Mouse (Mus musculus) left cerebral cortex, adult 2 months (tissue): ENCODE data around the gene Epha4. TPM values are rescaled to one million over a fixed set of nuclear protein-coding genes. Genes with fewer than 3 reads are reported as not detected.

Experiments used
- DNase-seq, 2 experiments: peaks; one replicate each; pipeline ENCODE4 v3.0.0; 2021 to 2022; ENCODE audit warnings: low spot score in 2 of 2, mixed read lengths in 1 of 2; ENCODE audit errors: extremely low spot score in 1 of 2
- H3K27ac ChIP-seq: fragments of 200-600 bp; 2 replicates; pipeline ENCODE4 v1.8.1; 2022
- H3K4me3 ChIP-seq: fragments of 200-600 bp; 2 replicates; pipeline ENCODE4 v1.8.1; 2022
- CTCF ChIP-seq: fragments of 200-600 bp; IDR thresholded peaks from 2 replicates; pipeline ENCODE4 v1.8.1; 2022; ENCODE audit warnings: antibody characterized with exemption, mild to moderate bottlenecking, moderate library complexity
- intact Hi-C: fragments of 180-260 bp; cut with DNase I; formaldehyde crosslinking; loops from one replicate; pipeline ENCODE4 v1.15.1; 2025
- microRNA-seq, 2 experiments: library from miRNA; unstranded; fragments of <30 nt; microRNA quantifications; one replicate each; pipeline ENCODE4 v1.2.0; 2021
- total RNA-seq, 2 experiments: library from RNA; stranded (reverse); gene quantifications; 2 replicates each; pipeline ENCODE4 v1.2.3; 2021

Gene Epha4
- total RNA-seq, 2 experiments from 2014 or later: 173 to 174 TPM

DNA sequence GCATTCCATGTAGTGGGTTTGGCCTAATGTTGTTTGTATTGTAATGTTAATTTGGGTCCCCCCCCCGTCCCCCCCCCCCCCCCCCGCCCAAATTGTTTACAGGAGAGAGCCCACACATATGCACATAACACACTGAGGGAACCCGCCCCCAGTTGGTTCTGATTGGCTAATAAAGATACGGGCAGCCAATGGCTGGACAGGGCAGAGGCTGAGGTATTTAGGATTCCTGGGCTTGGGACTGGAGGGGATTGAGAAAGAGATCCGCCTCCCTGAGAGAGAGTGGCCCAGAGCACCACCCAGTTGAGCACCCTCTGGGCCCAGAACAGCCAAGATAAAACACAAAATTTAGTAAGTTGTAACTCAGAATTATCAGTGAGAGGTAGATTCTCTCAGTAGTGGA lies 140.8 kb downstream of the Epha4 start:
- DNase-seq: no peak
- intact Hi-C loops: no loop called here
- TF ChIP-seq CTCF: no peak

DNA sequence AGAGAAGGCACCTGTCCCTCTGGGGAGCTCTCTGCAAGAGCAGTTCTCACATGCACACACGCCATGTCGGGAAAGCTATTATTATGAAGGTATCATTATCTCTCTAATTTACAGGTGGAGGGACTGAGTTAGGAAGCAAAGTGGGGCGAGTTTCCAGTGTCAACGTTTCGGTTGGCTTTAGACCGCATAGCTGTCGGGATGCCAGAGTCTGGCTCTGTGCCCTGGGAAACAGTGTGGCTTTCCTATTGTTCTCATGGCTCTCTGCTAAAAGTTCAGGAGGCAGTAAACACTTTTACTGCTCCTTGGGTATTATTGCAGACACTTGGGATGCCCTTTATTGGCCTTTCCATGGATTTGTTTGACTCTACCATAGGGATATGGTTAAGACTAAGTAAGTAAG lies 144.0 kb downstream of the Epha4 start:
- no peak for TF ChIP-seq CTCF
- Histone ChIP-seq H3K4me3 (no peak overlapping the region), H3K27ac (no peak overlapping the region)
- DNase-seq: no peak
- intact Hi-C loops: no loop called here

More for the DNA sequence above, 140.8 kb downstream of the Epha4 start:
- Histone ChIP-seq H3K4me3 (no peak overlapping the region), H3K27ac (no peak overlapping the region)

DNA sequence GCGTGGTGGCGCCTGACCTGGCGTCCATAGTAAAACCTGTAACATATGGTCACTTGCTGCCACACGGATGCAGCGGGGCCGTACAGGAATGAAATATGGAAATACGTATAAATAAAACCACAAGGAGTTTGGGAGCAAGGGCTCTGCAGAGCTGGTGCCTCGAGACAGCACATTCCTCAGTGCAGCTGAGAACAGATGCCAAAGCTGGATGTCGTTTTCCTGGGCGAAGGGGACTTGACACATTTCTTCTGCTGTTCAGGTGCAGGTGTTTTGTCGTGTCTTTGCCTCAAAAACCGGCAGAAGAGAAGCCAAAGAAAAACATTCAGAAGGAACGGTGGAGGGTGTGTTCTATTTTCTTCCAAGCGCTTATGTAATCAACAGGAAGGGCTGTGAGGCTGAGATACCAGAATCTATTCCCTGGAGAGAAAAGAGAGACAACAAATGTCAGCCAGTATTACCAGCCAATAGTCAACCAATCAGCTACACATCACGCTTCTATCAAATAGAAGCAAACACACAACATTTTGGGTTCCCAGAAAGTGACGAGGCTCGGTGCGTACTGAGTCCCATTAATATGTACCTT lies 145.5 kb downstream of the Epha4 start:
- no peak for DNase-seq
- Histone ChIP-seq H3K27ac (peak overlapping the region; percentile 38), H3K4me3 (no peak overlapping the region)
- TF ChIP-seq CTCF: no peak
- intact Hi-C loops: no loop called here

DNA sequence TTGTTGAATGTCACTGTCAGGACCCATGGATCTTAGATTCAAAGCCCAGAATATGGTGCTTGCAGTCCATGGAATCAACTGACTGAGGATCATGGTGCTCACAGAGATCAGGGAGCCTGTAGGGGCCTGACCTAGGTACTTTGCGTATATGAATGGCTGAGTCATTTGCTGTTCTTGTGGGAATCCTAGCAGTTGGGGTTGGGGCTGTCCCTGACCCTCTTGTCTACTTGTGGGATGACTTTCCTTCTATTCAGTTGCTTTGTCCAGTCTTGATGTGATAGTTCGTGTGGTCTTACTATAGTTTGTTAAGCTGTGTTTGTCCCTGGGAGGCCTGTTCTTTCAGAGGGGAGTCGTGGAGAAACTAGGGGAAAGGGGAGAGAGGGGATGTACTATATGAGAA lies 149.0 kb downstream of the Epha4 start:
- intact Hi-C loops: no loop called here
- H3K27ac ChIP-seq: no peak overlapping the region
- H3K4me3 ChIP-seq: no peak overlapping the region
- TF ChIP-seq CTCF: no peak
- no peak for DNase-seq

DNA sequence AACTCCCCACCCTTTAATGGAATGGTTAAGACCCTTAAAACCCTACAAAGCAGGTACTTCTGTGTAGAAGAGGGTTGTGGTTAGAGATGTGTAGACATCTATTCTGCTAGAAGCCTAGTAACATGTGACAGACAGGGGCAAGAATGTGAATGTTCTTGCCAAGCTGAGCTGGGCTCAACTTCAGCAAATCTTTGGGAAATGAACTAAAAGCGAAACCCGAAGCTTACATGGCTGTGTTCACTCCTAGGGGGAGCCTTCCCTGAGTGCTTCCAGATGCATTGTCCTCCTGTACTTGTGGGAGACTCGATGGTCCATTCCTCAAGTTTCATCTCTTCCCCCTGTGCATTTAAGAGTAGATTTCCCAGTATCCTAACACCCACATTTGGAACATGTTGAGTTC lies 150.3 kb downstream of the Epha4 start:
- Histone ChIP-seq H3K4me3 (no peak overlapping the region), H3K27ac (no peak overlapping the region)
- intact Hi-C loops: no loop called here
- no peak for TF ChIP-seq CTCF
- no peak for DNase-seq

DNA sequence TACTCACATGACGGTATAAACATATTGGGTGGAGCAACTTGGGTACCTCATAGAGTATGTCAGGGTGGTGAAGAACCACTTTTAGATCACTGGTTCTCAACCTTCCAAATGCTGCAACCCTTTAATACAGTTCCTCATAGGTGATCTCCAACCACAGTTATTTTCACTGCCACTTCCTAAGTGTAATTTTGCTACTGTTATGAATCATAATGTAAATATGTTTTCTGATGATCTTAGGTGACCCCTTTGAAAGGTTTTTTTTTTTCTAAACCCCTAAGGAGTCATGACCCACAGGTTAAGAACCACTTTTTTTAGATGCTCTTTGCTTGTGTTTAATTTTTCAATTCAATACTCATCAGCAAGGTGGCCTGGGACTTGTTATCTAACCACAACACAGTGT lies 151.0 kb downstream of the Epha4 start:
- intact Hi-C loops: no loop called here
- Histone ChIP-seq H3K27ac (no peak overlapping the region), H3K4me3 (no peak overlapping the region)
- no peak for DNase-seq
- no peak for TF ChIP-seq CTCF

DNA sequence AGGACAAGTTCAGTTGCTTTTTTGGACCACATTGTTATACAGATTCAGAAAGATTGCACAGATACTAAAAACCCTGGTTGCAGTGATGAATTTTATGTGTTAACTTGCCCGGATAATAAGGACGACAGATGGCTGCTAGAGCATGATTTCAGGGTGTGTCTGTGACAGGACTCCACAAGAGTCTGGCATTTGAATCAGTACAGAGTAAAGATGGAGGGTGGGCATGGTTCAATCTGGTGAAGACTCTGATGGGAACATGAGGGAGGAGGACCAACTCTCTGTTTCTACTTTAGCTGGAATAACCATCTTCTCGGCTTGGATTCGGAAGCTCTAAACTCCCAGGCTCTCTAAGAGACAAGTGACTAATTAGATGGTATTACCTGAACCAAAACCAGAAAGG lies 168.4 kb downstream of the Epha4 start:
- intact Hi-C loops: no loop called here
- Histone ChIP-seq H3K27ac (no peak overlapping the region), H3K4me3 (no peak overlapping the region)
- no peak for TF ChIP-seq CTCF
- no peak for DNase-seq

DNA sequence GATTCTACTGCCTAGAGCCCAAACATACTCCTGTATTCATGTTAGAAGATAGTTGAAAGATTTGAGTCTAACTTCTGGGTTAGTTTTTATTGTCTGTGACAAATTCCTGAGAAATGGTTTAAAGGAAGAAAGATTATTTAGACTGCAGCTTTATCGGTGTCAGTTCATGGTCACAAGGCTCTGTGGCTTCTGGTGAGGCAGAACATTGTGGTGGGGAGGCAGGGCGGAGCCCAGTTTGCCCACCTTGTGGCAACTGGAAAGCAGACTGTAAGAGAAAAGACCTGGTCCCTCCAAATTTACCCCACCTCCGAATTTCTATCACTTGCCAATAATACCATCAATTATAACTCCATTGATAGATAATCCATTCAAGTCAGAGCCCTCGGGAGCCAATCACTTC lies 171.1 kb downstream of the Epha4 start:
- TF ChIP-seq CTCF: no peak
- Histone ChIP-seq H3K4me3 (no peak overlapping the region), H3K27ac (no peak overlapping the region)
- no peak for DNase-seq
- intact Hi-C loops: no loop called here

DNA sequence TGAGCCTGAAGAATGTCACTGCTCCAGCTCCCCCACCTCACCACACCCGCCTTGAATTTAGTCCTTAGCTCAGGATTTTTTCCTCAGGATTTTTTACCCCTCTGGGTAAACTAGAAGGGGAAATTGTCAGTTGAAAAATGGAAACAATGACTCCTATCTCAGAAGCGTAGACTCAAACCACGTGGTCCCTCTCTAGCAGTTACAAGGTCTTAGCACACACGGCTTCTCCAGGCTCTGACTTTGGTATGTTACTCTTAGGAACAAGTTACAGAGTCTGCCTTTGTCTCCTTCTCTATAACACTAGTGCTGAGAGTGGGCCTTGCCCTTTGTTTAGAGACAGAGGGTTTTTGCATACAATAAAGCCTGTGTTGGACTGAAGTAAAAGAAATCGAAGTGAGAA lies 175.2 kb downstream of the Epha4 start:
- TF ChIP-seq CTCF: no peak
- no peak for DNase-seq
- Histone ChIP-seq H3K27ac (no peak overlapping the region), H3K4me3 (no peak overlapping the region)
- intact Hi-C loops: no loop called here

DNA sequence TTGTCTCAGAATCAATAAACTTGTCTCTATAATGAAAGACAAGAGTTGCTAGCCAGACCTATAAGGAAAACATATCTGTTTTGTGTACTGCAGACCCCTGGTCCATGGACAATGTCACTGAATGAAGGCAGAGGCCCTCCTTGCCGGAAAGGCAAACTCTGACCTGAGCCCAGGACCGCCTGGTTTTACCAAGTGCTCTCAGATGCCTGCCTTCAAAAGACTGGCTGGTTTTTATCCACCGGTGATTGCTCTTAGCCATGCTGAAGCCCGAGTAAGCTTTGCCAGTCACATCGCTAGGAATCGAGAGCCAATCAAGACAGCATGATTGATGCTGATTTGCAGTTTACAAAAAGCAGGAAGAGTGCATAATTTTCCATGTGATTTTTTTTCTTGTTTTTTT lies 176.5 kb downstream of the Epha4 start:
- H3K4me3 ChIP-seq: no peak overlapping the region
- TF ChIP-seq CTCF: no peak
- intact Hi-C loops: no loop called here
- H3K27ac ChIP-seq: no peak overlapping the region
- no peak for DNase-seq

DNA sequence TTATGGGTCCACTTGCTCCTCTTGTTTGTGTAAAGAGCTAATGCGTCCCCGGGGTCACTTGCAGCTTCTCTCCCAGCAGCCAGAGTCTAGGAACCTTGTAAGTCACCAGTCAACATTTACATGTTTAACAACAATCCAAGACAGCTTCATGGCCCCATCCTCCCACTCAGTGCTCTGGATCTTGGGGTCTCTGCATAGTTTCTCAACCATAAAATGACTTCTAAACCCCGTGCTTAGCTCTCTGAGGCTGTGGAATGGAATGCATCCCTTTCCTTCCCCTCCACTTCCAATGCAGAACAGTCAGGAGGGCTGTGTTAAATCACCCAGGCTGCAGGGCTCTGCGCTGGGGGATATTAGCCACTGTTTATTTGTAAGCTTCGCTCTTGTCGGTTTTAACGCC lies 178.0 kb downstream of the Epha4 start:
- Histone ChIP-seq H3K4me3 (no peak overlapping the region), H3K27ac (no peak overlapping the region)
- TF ChIP-seq CTCF: no peak
- DNase-seq: no peak
- intact Hi-C loops: no loop called here

DNA sequence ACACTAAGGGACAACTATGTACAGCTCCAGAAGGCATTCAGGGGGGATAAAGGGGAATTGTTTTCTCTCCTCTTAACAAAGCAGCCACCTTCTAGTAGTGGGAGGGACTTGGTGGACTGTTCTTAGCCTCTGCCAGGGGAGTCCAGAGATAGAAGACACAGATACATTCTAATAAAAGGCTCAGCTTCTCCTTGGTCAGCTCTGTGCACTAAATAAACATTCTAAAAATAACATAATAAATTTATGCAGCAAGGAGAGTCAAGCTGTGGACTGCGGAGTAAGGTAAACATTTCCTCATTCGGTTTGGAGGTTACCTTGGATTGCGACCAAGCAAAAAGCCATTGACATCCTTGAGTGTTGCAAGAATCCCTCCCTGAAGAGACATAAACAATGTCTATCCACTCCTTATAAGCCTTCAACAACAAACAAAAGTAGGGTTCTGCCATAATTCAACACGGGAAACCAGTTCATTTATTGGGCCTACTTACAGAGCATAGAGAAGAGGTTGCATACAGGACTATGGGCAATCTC lies 196.2 kb downstream of the Epha4 start:
- no peak overlapping the region for H3K27ac ChIP-seq
- DNase-seq: no peak
- intact Hi-C loops: no loop called here
- no peak for TF ChIP-seq CTCF
- no peak overlapping the region for H3K4me3 ChIP-seq

Small RNA genes within 50 kb of the gene (microRNA-seq; reads per million reads assigned to microRNA genes)
- gene Mir6352: 0 reads per million in 2 experiments
